Mouse (Mus musculus): Measurements from ENCODE around the gene Mgl2. TPM values are rescaled to one million over a fixed set of nuclear protein-coding genes. Genes with fewer than 3 reads are reported as not detected.

Gene Mgl2
- polyA plus RNA-seq, 1 experiment from 2014 or later = 2.5 TPM

DNA sequence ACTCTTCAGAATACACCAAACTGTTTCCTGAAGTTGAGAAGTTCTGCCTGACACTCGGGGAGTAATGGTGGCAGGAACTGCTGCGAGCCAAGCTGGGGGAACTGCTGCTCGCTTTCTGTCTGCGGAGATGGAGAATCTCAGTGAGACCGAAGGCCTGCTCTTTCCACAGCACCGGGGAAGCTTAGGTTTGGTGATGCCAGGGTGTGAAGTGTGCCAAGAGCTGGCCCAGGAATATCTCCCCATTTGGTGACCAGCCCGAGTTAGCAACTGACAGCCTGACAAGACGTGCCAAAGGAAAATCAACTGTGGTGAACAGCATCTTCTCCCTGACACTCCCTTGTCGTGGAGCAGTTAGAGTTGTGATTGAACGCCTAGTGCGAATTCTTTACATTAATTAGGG, 48.2 kb downstream of the Mgl2 start:
- no peak overlapping the region for H3K4me3 ChIP-seq (ENCODE audit: low read depth, low read length)
- no peak for ATAC-seq (ENCODE audit: low read depth)
- H3K4me1 ChIP-seq (ENCODE audit: control insufficient read depth, low read depth, low read length) = no peaks in the 10 kb centered on the region
- no peak overlapping the region for H3K9ac ChIP-seq (ENCODE audit: low read depth, low read length)
- no peak overlapping the region for H3K27ac ChIP-seq (ENCODE audit: low read length)
- H3K4me2 ChIP-seq (ENCODE audit: low read depth, low read length) = no peak overlapping the region
- H3K36me3 ChIP-seq (ENCODE audit: control insufficient read depth, insufficient read depth) = no peaks in the 10 kb centered on the region
- no peaks in the 10 kb centered on the region for H3K9me3 ChIP-seq (replicated peaks; ENCODE audit: control insufficient read depth, low read length)
- 69% methylated on average over 11 of the region's 11 CpGs for WGBS (ENCODE audit: insufficient replicate concordance)
- no peaks in the 10 kb centered on the region for H3K27me3 ChIP-seq (ENCODE audit: control insufficient read depth, insufficient read depth, low read depth, low read length)

- ATAC-seq (ENCODE audit: low read depth) = no peak
- 62% methylated on average over 11 of the region's 11 CpGs for WGBS (ENCODE audit: insufficient replicate concordance)
- H3K4me3 ChIP-seq (ENCODE audit: low read depth, low read length) = no peak overlapping the region
- no peak overlapping the region for H3K27ac ChIP-seq (ENCODE audit: low read length)
- H3K4me1 ChIP-seq (ENCODE audit: control insufficient read depth, low read depth, low read length) = no peaks in the 10 kb centered on the region
- H3K9ac ChIP-seq (ENCODE audit: low read depth, low read length) = no peak overlapping the region
- no peaks in the 10 kb centered on the region for H3K9me3 ChIP-seq (replicated peaks; ENCODE audit: control insufficient read depth, low read length)
- H3K4me2 ChIP-seq (ENCODE audit: low read depth, low read length) = no peak overlapping the region
- H3K27me3 ChIP-seq (ENCODE audit: control insufficient read depth, insufficient read depth, low read depth, low read length) = no peaks in the 10 kb centered on the region
- H3K36me3 ChIP-seq (ENCODE audit: control insufficient read depth, insufficient read depth) = no peaks in the 10 kb centered on the region
Observed at GRCm38 (mm10) chr11:70178756-70179155, 48.6 kb downstream of the Mgl2 start.

DNA sequence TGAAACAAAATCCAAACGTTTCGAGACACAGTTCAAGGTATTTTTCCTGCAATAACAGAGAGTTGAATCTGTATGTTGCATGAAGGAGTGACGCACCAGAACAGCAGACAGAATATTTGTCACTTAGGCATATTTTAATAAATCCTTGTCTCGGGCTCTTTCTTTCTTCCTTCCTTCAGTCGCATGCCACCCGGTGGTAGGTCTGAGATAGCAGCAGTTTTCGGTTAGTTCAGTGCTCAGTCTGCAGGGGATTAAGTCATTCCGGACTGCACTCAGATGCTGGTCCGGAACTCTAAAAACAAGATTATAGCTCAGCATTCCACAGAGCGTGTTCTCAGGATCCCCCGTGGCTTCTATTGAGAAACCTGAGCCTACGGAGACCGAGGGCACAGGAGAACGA, 49.3 kb downstream of the Mgl2 start:
- Histone ChIP-seq H3K4me1 (ENCODE audit: control insufficient read depth, low read depth, low read length) (no peaks in the 10 kb centered on the region), H3K4me2 (ENCODE audit: low read depth, low read length) (no peak overlapping the region), H3K4me3 (ENCODE audit: low read depth, low read length) (no peak overlapping the region), H3K9me3 (replicated peaks; ENCODE audit: control insufficient read depth, low read length) (no peaks in the 10 kb centered on the region), H3K36me3 (ENCODE audit: control insufficient read depth, insufficient read depth) (no peaks in the 10 kb centered on the region), H3K27ac (ENCODE audit: low read length) (no peak overlapping the region), H3K9ac (ENCODE audit: low read depth, low read length) (no peak overlapping the region), H3K27me3 (ENCODE audit: control insufficient read depth, insufficient read depth, low read depth, low read length) (no peaks in the 10 kb centered on the region)
- no peak for ATAC-seq (ENCODE audit: low read depth)
- 35% methylated on average over 14 of the region's 14 CpGs for WGBS (ENCODE audit: insufficient replicate concordance)

DNA sequence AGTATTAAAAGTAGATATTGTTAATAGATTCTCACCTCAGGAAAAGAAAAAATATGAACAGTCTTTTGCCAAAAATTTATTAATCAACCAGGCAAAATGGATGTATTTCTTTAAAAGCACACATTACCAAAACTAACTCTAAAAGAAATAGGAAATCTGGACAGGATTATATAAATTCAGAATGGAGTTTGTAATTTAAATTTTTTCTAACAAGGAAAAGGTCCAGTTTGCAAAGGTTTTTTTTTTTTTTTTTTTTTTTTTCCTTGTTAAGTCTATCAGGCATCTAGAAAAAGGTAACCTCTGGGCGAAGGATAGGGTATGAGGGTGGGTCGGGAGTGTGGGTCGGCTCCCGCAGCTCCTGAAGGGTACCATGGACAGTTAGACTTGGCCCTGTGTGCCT, 50.4 kb downstream of the Mgl2 start:
- H3K4me1 ChIP-seq (ENCODE audit: control insufficient read depth, low read depth, low read length) = no peaks in the 10 kb centered on the region
- H3K9ac ChIP-seq (ENCODE audit: low read depth, low read length) = no peak overlapping the region
- 58% methylated on average over 4 of the region's 4 CpGs for WGBS (ENCODE audit: insufficient replicate concordance)
- H3K4me2 ChIP-seq (ENCODE audit: low read depth, low read length) = no peak overlapping the region
- H3K4me3 ChIP-seq (ENCODE audit: low read depth, low read length) = no peak overlapping the region
- no peaks in the 10 kb centered on the region for H3K36me3 ChIP-seq (ENCODE audit: control insufficient read depth, insufficient read depth)
- ATAC-seq (ENCODE audit: low read depth) = no peak
- H3K27me3 ChIP-seq (ENCODE audit: control insufficient read depth, insufficient read depth, low read depth, low read length) = no peaks in the 10 kb centered on the region
- H3K9me3 ChIP-seq (replicated peaks; ENCODE audit: control insufficient read depth, low read length) = no peaks in the 10 kb centered on the region
- no peak overlapping the region for H3K27ac ChIP-seq (ENCODE audit: low read length)

DNA sequence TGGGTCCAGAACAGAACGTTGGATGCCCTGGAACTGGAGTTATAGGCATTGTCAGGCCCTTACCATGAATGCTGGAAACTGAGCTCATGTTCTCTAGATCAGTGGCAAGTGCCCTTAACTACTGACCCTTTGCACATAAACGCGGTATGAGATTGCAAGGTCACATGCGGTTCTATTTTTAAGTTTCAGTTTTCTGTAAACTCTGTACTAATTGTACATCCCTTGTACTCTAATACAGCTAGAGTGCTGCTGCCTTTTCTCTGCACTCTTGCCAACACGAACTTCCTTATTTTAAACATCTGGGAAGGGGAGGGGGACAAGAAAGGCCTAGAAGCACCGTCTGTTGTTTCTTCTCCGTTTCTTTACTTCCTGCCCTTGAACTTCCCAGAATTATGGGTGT, 55.0 kb downstream of the Mgl2 start:
- H3K27me3 ChIP-seq (ENCODE audit: control insufficient read depth, insufficient read depth, low read depth, low read length) = no peaks in the 10 kb centered on the region
- no peak for ATAC-seq (ENCODE audit: low read depth)
- H3K9ac ChIP-seq (ENCODE audit: low read depth, low read length) = no peak overlapping the region
- WGBS (ENCODE audit: insufficient replicate concordance) = 33% methylated on average over 7 of the region's 7 CpGs
- H3K4me2 ChIP-seq (ENCODE audit: low read depth, low read length) = no peak overlapping the region
- H3K4me1 ChIP-seq (ENCODE audit: control insufficient read depth, low read depth, low read length) = no peaks in the 10 kb centered on the region
- no peaks in the 10 kb centered on the region for H3K9me3 ChIP-seq (replicated peaks; ENCODE audit: control insufficient read depth, low read length)
- no peak overlapping the region for H3K27ac ChIP-seq (ENCODE audit: low read length)
- H3K4me3 ChIP-seq (ENCODE audit: low read depth, low read length) = no peak overlapping the region
- no peaks in the 10 kb centered on the region for H3K36me3 ChIP-seq (ENCODE audit: control insufficient read depth, insufficient read depth)

Other genes with a start within 250 kb of the Mgl2 start
- gene Kctd11, start 248.9 kb upstream of the Mgl2 start, polyA plus RNA-seq (2015; fragmentation: Nextera tagmentation; extraction: Ambion mirVana) = 1.3 and 1.4 TPM in 2 replicates
- 6.5 and 6.8 TPM in 2 replicates for gene Acap1, start 234.8 kb upstream of the Mgl2 start, polyA plus RNA-seq (2015; fragmentation: Nextera tagmentation; extraction: Ambion mirVana)
- 0.46 and 0.76 TPM in 2 replicates for gene 2810408A11Rik, start 229.3 kb upstream of the Mgl2 start, polyA plus RNA-seq (2015; fragmentation: Nextera tagmentation; extraction: Ambion mirVana)
- 2.2 and 2.6 TPM in 2 replicates for gene Neurl4, start 229.3 kb upstream of the Mgl2 start, polyA plus RNA-seq (2015; fragmentation: Nextera tagmentation; extraction: Ambion mirVana)
- gene Gps2, start 216.4 kb upstream of the Mgl2 start, polyA plus RNA-seq (2015; fragmentation: Nextera tagmentation; extraction: Ambion mirVana) = 81.1 and 83.1 TPM in 2 replicates
- gene Eif5a, start 208.4 kb upstream of the Mgl2 start, polyA plus RNA-seq (2015; fragmentation: Nextera tagmentation; extraction: Ambion mirVana) = 1,065 and 1,134 TPM in 2 replicates
- gene Ybx2, start 194.5 kb upstream of the Mgl2 start, polyA plus RNA-seq (2015; fragmentation: Nextera tagmentation; extraction: Ambion mirVana) = 0.18 TPM in 1 of 2 replicates, not detected in the other
- gene Slc2a4, start 182.1 kb upstream of the Mgl2 start, polyA plus RNA-seq (2015; fragmentation: Nextera tagmentation; extraction: Ambion mirVana) = 18.4 and 22.6 TPM in 2 replicates
- gene Cldn7, start 165.6 kb upstream of the Mgl2 start, polyA plus RNA-seq (2015; fragmentation: Nextera tagmentation; extraction: Ambion mirVana) = 5.4 and 11.7 TPM in 2 replicates
- 7.1 and 7.3 TPM in 2 replicates for gene Ctdnep1, start 149.2 kb upstream of the Mgl2 start, polyA plus RNA-seq (2015; fragmentation: Nextera tagmentation; extraction: Ambion mirVana)
- 55.1 and 57.2 TPM in 2 replicates for gene Elp5, start 147.8 kb upstream of the Mgl2 start, polyA plus RNA-seq (2015; fragmentation: Nextera tagmentation; extraction: Ambion mirVana)
- 255 and 280 TPM in 2 replicates for gene Gabarap, start 139.2 kb upstream of the Mgl2 start, polyA plus RNA-seq (2015; fragmentation: Nextera tagmentation; extraction: Ambion mirVana)
- 17.5 and 18.2 TPM in 2 replicates for gene Phf23, start 134.6 kb upstream of the Mgl2 start, polyA plus RNA-seq (2015; fragmentation: Nextera tagmentation; extraction: Ambion mirVana)
- 4.4 and 5.1 TPM in 2 replicates for gene Dvl2, start 129.7 kb upstream of the Mgl2 start, polyA plus RNA-seq (2015; fragmentation: Nextera tagmentation; extraction: Ambion mirVana)
- gene Acadvl, start 114.9 kb upstream of the Mgl2 start, polyA plus RNA-seq (2015; fragmentation: Nextera tagmentation; extraction: Ambion mirVana) = 127 and 138 TPM in 2 replicates
- gene Dlg4, start 113.4 kb upstream of the Mgl2 start, polyA plus RNA-seq (2015; fragmentation: Nextera tagmentation; extraction: Ambion mirVana) = 0.40 and 0.53 TPM in 2 replicates
- gene Asgr1, start 76.2 kb upstream of the Mgl2 start, polyA plus RNA-seq (2015; fragmentation: Nextera tagmentation; extraction: Ambion mirVana) = 5.0 and 6.0 TPM in 2 replicates
- 12.9 and 13.1 TPM in 2 replicates for gene Asgr2, start 37.7 kb upstream of the Mgl2 start, polyA plus RNA-seq (2015; fragmentation: Nextera tagmentation; extraction: Ambion mirVana)
- gene Clec10a, start 25.9 kb downstream of the Mgl2 start, polyA plus RNA-seq (2015; fragmentation: Nextera tagmentation; extraction: Ambion mirVana) = 0.63 and 0.64 TPM in 2 replicates
- 1.1 and 1.3 TPM in 2 replicates for gene Slc16a11, start 82.4 kb downstream of the Mgl2 start, polyA plus RNA-seq (2015; fragmentation: Nextera tagmentation; extraction: Ambion mirVana)
- gene Slc16a13, start 90.7 kb downstream of the Mgl2 start, polyA plus RNA-seq (2015; fragmentation: Nextera tagmentation; extraction: Ambion mirVana) = 2.6 and 4.3 TPM in 2 replicates
- 2.1 and 2.3 TPM in 2 replicates for gene Bcl6b, start 99.5 kb downstream of the Mgl2 start, polyA plus RNA-seq (2015; fragmentation: Nextera tagmentation; extraction: Ambion mirVana)
- 53.9 and 54.5 TPM in 2 replicates for gene 0610010K14Rik, start 107.6 kb downstream of the Mgl2 start, polyA plus RNA-seq (2015; fragmentation: Nextera tagmentation; extraction: Ambion mirVana)
- gene Gm21988, start 109.5 kb downstream of the Mgl2 start, polyA plus RNA-seq (2015; fragmentation: Nextera tagmentation; extraction: Ambion mirVana) = 3.4 and 4.3 TPM in 2 replicates
- gene Rnasek, start 109.5 kb downstream of the Mgl2 start, polyA plus RNA-seq (2015; fragmentation: Nextera tagmentation; extraction: Ambion mirVana) = 146 and 159 TPM in 2 replicates
- gene Alox12, start 125.0 kb downstream of the Mgl2 start, polyA plus RNA-seq (2015; fragmentation: Nextera tagmentation; extraction: Ambion mirVana) = 13.0 and 14.8 TPM in 2 replicates
- 0.11 TPM in 1 of 2 replicates, not detected in the other for gene Alox12e, start 192.3 kb downstream of the Mgl2 start, polyA plus RNA-seq (2015; fragmentation: Nextera tagmentation; extraction: Ambion mirVana)
- 1.7 and 2.0 TPM in 2 replicates for gene Alox15, start 221.7 kb downstream of the Mgl2 start, polyA plus RNA-seq (2015; fragmentation: Nextera tagmentation; extraction: Ambion mirVana)